In genomic region chr9:14643328-14643727, GRCm38 (mm10) we compare ENCODE assay signal across 8 mouse cellular contexts. TPM values are rescaled to one million over a fixed set of nuclear protein-coding genes. Genes with fewer than 3 reads are reported as not detected.
A peak's percentile ranks its signal among the peaks of the same experiment; 100 is the strongest.
DNase-seq lines count a peak whose midpoint lies in the region; ATAC-seq and TF ChIP-seq lines count a peak whose summit lies in the region.
"Had no signal": no experiment of that assay in that cellular context is flagged by ENCODE, and none has a peak within 500 bp of the region (broad histone marks: within the 10 kb centered on the region; RNA-seq: fewer than 3 reads in every experiment).

No protein-coding gene starts in this region.

- peaks cover 2% of the 10 kb centered on the region; the same call in 1 of the 2 replicates for H3K4me1 ChIP-seq in hindbrain, embryonic 11.5 days (replicated peaks; ENCODE audit: control insufficient read depth, insufficient read depth, low read length)
- H3K4me1 ChIP-seq in hindbrain, postnatal 0 days (ENCODE audit: insufficient read depth, low read length) = peaks cover 7% of the 10 kb centered on the region; the same call in 1 of the 2 replicates
- peaks cover 14% of the 10 kb centered on the region for H3K4me1 ChIP-seq in ES-Bruce4 (ENCODE audit: control insufficient read depth, insufficient read depth, low read length)
- H3K4me1 ChIP-seq in limb, embryonic 11.5 days (ENCODE audit: control insufficient read depth, insufficient read depth, low read length) = peaks cover 33% of the 10 kb centered on the region

- TF ChIP-seq POLR2A in ES-Bruce4 (IDR thresholded peaks at IDR 0.05; ENCODE audit: insufficient read depth, low read length) = no peak

- ATAC-seq in hindbrain, embryonic 11.5 days (ENCODE audit: low FRiP score) = peak; percentile 54
- no peak for ATAC-seq in hindbrain, postnatal 0 days
- no peak for ATAC-seq in limb, embryonic 11.5 days (ENCODE audit: insufficient number of reproducible peaks, low FRiP score, low TSS enrichment, low read depth)

- 50% methylated on average over 6 of the region's 6 CpGs for WGBS in hindbrain, embryonic 11.5 days
- WGBS in hindbrain, postnatal 0 days = 59% methylated on average over 6 of the region's 6 CpGs
- WGBS in limb, embryonic 11.5 days = 67% methylated on average over 6 of the region's 6 CpGs

- no peak overlapping the region for H3K9ac ChIP-seq in hindbrain, embryonic 11.5 days (ENCODE audit: low read depth, low read length)
- no peak overlapping the region for H3K9ac ChIP-seq in hindbrain, postnatal 0 days (replicated peaks; ENCODE audit: low read length)
- no peak overlapping the region for H3K9ac ChIP-seq in ES-Bruce4 (ENCODE audit: low read depth, poor library complexity, severe bottlenecking)
- H3K9ac ChIP-seq in limb, embryonic 11.5 days (ENCODE audit: low read length) = no peak overlapping the region

- no peak for TF ChIP-seq EP300 in ES-Bruce4 (IDR thresholded peaks at IDR 0.05; ENCODE audit: insufficient read depth, low read depth, low read length)

- no peaks in the 10 kb centered on the region for H3K9me3 ChIP-seq in hindbrain, embryonic 11.5 days (ENCODE audit: control insufficient read depth, low read length)
- H3K9me3 ChIP-seq in hindbrain, postnatal 0 days (ENCODE audit: low read length) = no peaks in the 10 kb centered on the region
- no peaks in the 10 kb centered on the region for H3K9me3 ChIP-seq in ES-Bruce4 (replicated peaks; ENCODE audit: control insufficient read depth, insufficient read depth, low read length, poor library complexity, severe bottlenecking)
- H3K9me3 ChIP-seq in limb, embryonic 11.5 days (ENCODE audit: control insufficient read depth, low read length) = no peaks in the 10 kb centered on the region

- no peak overlapping the region for H3K4me2 ChIP-seq in hindbrain, embryonic 11.5 days (replicated peaks; ENCODE audit: low read depth, low read length)
- H3K4me2 ChIP-seq in hindbrain, postnatal 0 days (ENCODE audit: low read depth, low read length) = no peak overlapping the region
- H3K4me2 ChIP-seq in limb, embryonic 11.5 days (ENCODE audit: low read depth, severe bottlenecking) = no peak overlapping the region

- H3K36me3 ChIP-seq in hindbrain, embryonic 11.5 days (ENCODE audit: control insufficient read depth, insufficient read depth, low read length) = no peaks in the 10 kb centered on the region
- no peaks in the 10 kb centered on the region for H3K36me3 ChIP-seq in hindbrain, postnatal 0 days (ENCODE audit: insufficient read depth, low read length)
- no peaks in the 10 kb centered on the region for H3K36me3 ChIP-seq in ES-Bruce4 (ENCODE audit: control insufficient read depth, insufficient read depth, low read length, poor library complexity, severe bottlenecking)
- H3K36me3 ChIP-seq in limb, embryonic 11.5 days (ENCODE audit: control insufficient read depth, insufficient read depth, low read length) = no peaks in the 10 kb centered on the region

- H3K4me3 ChIP-seq in hindbrain, embryonic 11.5 days (ENCODE audit: low read depth, low read length) = no peak overlapping the region
- H3K4me3 ChIP-seq in hindbrain, postnatal 0 days (ENCODE audit: low read length) = no peak overlapping the region
- no peak overlapping the region for H3K4me3 ChIP-seq in ES-Bruce4 (ENCODE audit: low read depth, low read length)
- H3K4me3 ChIP-seq in limb, embryonic 11.5 days (ENCODE audit: low read depth, low read length) = no peak overlapping the region

- no peaks in the 10 kb centered on the region for H3K27me3 ChIP-seq in hindbrain, embryonic 11.5 days (ENCODE audit: control insufficient read depth, insufficient read depth, low read length)
- no peaks in the 10 kb centered on the region for H3K27me3 ChIP-seq in hindbrain, postnatal 0 days (ENCODE audit: insufficient read depth, low read length)
- no peaks in the 10 kb centered on the region for H3K27me3 ChIP-seq in ES-Bruce4 (ENCODE audit: control insufficient read depth, insufficient read depth, low read length, poor library complexity, severe bottlenecking)
- H3K27me3 ChIP-seq in limb, embryonic 11.5 days (ENCODE audit: control insufficient read depth, insufficient read depth, low read length) = no peaks in the 10 kb centered on the region

- DNase-seq in hindbrain, embryonic 11.5 days (ENCODE audit: low spot score) = peak; percentile 48
- no peak for DNase-seq in hindbrain, postnatal 0 days (ENCODE audit: low spot score)
- peak; percentile 65 for DNase-seq in R1 (ENCODE audit: low read depth, low spot score)
- peak; percentile 40 for DNase-seq in limb, embryonic 11.5 days (ENCODE audit: low spot score)
- DNase-seq in cerebellum, adult 9-11 months = no peak
- DNase-seq in lung, postnatal 10 days = no peak
- DNase-seq: lung, adult 2 months had no signal

- TF ChIP-seq CTCF in hindbrain, postnatal 0 days (IDR thresholded peaks at IDR 0.05; ENCODE audit: low read depth) = no peak
- TF ChIP-seq CTCF in ES-Bruce4 (IDR thresholded peaks at IDR 0.05; ENCODE audit: low read depth, low read length) = no peak

- H3K27ac ChIP-seq in hindbrain, embryonic 11.5 days (ENCODE audit: low read depth, low read length) = no peak overlapping the region
- no peak overlapping the region for H3K27ac ChIP-seq in hindbrain, postnatal 0 days
- peak overlapping the region; percentile 31; the same call in 1 of the 2 replicates for H3K27ac ChIP-seq in ES-Bruce4 (ENCODE audit: insufficient read depth, low read length)
- H3K27ac ChIP-seq in limb, embryonic 11.5 days (replicated peaks; ENCODE audit: low read depth, low read length) = peak overlapping the region; percentile 75

RNA-seq across cellular contexts. Expression of gene Amotl1, which starts 1.5 kb away (rescaled TPM):
- polyA plus RNA-seq in hindbrain, embryonic 11.5 days (2014; fragmentation: Nextera tagmentation; extraction: Ambion mirVana) = 15.7 and 17.9 TPM in 2 replicates
- 22.9 and 27.0 TPM in 2 replicates for total RNA-seq in hindbrain, postnatal 0 days (2014; rRNA removed)
- polyA plus RNA-seq in hindbrain, postnatal 0 days (2015; fragmentation: Nextera tagmentation; extraction: Ambion mirVana) = 4.2 and 4.4 TPM in 2 replicates
- 36.0 and 40.6 TPM in 2 replicates for polyA plus RNA-seq in ES-Bruce4 (2011; ENCODE audit: insufficient read depth, insufficient read length, low read depth, missing spikeins)
- 36.9 and 40.0 TPM in 2 replicates for polyA plus RNA-seq in limb, embryonic 11.5 days (2014; fragmentation: Nextera tagmentation; extraction: Ambion mirVana)

Comparison
In these comparisons a context has a peak if more than half of its experiments do, and no peak if none do; other contexts are left out.
1. DNase-seq: peak in hindbrain, embryonic 11.5 days (single experiment), R1 (single experiment) and limb, embryonic 11.5 days (single experiment); none in hindbrain, postnatal 0 days (single experiment), cerebellum, adult 9-11 months (single experiment) and lung, postnatal 10 days (single experiment).
2. H3K27ac ChIP-seq: peak in ES-Bruce4 (single experiment) and limb, embryonic 11.5 days (single experiment); none in hindbrain, embryonic 11.5 days (single experiment) and hindbrain, postnatal 0 days (single experiment).